Mouse (Mus musculus) embryonic stem cell, embryonic (primary cell): ENCODE data around the gene Rab38.

Experiments used
- CTCF ChIA-PET, 4 experiments: fragments of 300-600 bp in 2 of 4; fragments of 350-600 bp in 2 of 4; sonication (Branson Sonifier 250); formaldehyde crosslinking; loops; one replicate each; lab custom pipeline; 2022; ENCODE audit warnings: inconsistent platforms in 2 of 4; lab: Charles Lee
- POLR2A ChIA-PET, 4 experiments: fragments of 300-600 bp in 2 of 4; fragments of 350-600 bp in 2 of 4; sonication (Branson Sonifier 250); formaldehyde crosslinking; loops; one replicate each; lab custom pipeline; 2022; ENCODE audit warnings: antibody characterized with exemption in 4 of 4, inconsistent platforms in 1 of 4; lab: Charles Lee

The Rab38 gene

GRCm38 (mm10) chr7:88502217-88502817 is 72.2 kb downstream of the Rab38 start:
- POLR2A ChIA-PET = interaction anchor here in 1 of 4 experiments (0.5 kb wide), 1 partner anchor 18 kb away, joined by 5 read pairs; no protein-coding TSS in a partner anchor
- CTCF ChIA-PET = no interaction called here

- CTCF ChIA-PET = no interaction called here
- POLR2A ChIA-PET = no interaction called here
Measured at GRCm38 (mm10) chr7:88509748-88510147, 79.7 kb downstream of the Rab38 start.

GRCm38 (mm10) chr7:88522481-88522880 is 92.4 kb downstream of the Rab38 start:
- CTCF ChIA-PET = interaction anchor here in 2 of 4 experiments (0.7 to 1.1 kb wide), 3 partner anchors 22 to 126 kb away, joined by 3 to 4 read pairs (median 3); no protein-coding TSS in a partner anchor
- POLR2A ChIA-PET = no interaction called here

GRCm38 (mm10) chr7:88527100-88527671 is 97.1 kb downstream of the Rab38 start:
- CTCF ChIA-PET = interaction anchor here in 1 of 4 experiments (1.1 kb wide), 1 partner anchor 256 kb away, joined by 4 read pairs; no protein-coding TSS in a partner anchor
- POLR2A ChIA-PET = no interaction called here

GRCm38 (mm10) chr7:88536127-88536531 is 106.1 kb downstream of the Rab38 start:
- POLR2A ChIA-PET = no interaction called here
- CTCF ChIA-PET = no interaction called here

- POLR2A ChIA-PET = no interaction called here
- CTCF ChIA-PET = no interaction called here
Measured at GRCm38 (mm10) chr7:88536743-88537142, 106.7 kb downstream of the Rab38 start.
